Mouse (Mus musculus) retina, embryonic 14.5 days (tissue): Measurements from ENCODE around the gene Glyr1.
A peak's percentile ranks its signal among the peaks of the same experiment; 100 is the strongest.

Source experiments
- DNase-seq: peaks from one replicate; pipeline ENCODE4 v3.0.0-alpha.2; 2015; ENCODE audit warnings: low spot score

Gene Glyr1

DNA sequence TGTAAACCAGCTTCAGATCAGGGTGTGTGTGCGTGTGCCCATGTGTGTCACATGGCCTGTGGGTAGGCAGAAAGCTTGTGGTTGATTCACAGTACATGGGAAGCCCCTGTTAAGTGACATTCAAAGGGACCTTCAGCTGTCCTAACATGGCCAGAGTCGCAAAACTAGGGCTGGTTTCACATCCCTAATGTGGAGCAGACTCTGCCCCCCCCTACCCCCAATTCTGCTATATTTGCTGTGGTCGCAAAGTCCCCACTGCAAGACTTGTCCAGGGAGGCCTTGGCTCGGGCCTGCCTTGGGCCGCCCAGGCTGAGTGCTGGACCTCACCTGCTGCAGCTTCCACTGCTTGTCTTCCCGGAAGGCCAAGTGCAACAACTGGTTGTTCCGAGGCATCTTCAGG, 38.4 kb downstream of the Glyr1 start:
- no peak for DNase-seq

DNA sequence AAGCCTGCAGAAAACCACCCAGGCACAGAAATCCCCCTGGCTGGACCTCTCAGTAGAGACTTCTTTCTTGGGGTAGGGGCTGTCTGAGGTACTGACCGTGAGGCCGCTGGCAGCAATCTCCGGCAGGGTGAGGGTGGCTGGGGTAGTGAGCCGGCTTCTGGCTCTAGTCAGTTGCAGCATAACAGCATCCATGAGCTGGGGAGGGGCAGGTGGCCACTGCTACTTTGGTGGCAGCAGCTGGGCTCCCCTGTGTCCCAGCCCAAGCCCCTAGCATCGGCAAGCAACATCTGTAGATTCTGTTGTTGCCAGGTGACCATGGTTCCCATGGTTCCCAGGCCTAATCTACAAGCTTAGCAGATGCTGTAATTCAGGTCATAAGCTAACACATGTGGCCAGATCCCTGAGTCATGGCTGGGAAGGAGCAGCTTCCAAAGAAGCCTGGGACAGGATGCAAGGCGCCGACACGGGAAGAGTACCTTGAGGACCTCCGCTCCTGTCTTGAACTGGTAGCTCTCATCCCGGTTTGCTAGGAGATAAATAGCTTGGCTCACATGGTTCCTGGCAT, 39.2 kb downstream of the Glyr1 start:
- DNase-seq, result peak; percentile 15

DNA sequence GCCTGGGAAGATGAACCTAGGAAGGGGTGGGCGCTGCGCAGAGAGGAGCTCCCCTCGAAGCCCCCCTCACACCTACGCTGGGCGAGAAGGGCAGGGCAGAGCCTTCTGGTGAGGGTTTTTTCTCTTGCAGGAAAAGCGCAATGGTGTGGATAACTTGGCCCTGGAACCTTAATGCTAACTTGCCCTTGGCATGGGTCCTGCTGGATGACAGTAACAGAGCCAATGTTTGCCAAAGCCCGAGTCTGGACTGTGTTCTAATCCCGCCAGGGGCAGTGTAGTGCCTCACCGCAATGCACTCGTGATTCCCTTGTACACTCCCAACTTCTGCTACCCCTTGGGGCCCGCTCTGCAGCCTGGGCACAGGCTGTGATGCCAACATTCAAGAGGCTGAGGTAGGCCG, 41.6 kb downstream of the Glyr1 start:
- DNase-seq, result no peak

DNA sequence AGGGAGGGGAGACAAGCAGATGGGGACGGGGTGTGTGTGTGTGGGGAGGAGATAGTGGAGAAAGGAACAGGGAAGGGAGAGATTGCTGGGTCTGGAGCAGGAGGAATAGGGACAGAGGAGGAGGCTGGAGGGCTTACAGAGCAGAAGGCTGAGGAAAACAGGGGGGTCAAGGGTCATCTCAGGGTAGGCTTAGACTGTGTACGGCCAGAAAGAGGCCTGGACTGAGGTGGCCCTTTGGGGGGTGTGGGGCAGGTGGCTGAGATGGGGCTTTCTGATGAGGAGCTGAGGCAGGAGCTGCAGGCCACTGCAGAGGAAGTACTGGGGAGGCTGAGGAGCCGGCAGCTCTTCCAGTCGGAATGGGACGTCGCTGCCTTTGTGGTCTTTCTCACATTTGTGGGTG, 42.2 kb downstream of the Glyr1 start:
- no peak for DNase-seq

DNA sequence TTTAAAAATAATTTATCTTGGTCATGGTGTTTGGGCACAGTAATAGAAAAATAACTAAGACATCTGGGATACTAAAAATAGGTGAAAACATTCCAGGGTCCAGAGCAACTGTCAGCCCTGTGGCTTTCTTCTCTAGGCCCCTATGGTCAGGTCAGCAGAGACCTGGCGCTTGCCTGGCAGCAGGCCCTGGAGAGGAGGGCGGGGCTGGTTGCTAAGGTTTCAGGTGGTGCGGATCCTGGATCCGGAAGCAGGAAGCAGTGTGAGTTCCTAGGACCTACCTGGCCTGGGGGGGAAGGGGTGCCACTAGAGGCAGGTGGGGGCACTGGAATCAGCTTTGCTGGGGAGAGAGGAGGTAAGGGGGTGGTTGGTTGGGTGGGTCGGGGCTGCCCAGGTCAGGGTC, 42.6 kb downstream of the Glyr1 start, which contains the start of gene Smim22:
Gene Smim22, plus strand, starts transcription at position 222 of the 400 bp plus-strand sequence.
- DNase-seq, result no peak

DNA sequence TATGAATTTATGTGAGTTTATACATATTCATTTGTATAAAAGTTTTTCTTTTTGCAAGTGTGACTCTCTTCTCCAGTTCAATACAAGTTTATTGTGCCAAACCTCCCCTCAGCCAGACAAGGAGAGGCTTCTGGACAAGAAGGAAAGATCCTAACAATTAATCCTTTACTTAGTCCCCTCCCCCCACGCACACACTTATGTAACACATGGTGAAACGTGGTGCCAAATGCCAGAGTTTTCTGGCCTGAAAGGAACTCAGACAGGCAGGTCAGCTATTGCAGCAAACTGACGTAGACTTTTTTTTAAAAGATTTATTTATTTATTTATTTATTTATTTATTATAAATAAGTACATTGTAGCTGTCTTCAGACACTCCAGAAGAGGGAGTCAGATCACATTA, 49.1 kb downstream of the Glyr1 start:
- DNase-seq, result no peak

DNA sequence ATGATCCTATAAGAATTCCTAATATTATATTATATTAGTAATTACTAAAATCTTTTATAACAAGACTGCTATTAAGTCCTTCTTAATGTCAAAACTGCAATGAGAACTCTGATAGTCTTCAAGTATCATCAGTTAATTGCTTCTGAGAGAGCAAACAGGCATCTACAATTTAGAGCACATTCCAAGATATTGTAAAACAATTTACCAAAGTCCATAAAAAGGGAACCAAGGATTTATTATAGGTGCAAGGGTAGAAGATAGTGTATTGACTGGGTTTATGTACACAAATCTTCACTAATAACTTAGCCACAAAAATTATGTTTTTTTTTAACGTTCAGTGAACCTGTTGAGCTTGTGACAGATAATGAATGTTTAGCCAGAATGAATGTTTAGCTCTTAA, 50.7 kb downstream of the Glyr1 start:
- no peak for DNase-seq

DNA sequence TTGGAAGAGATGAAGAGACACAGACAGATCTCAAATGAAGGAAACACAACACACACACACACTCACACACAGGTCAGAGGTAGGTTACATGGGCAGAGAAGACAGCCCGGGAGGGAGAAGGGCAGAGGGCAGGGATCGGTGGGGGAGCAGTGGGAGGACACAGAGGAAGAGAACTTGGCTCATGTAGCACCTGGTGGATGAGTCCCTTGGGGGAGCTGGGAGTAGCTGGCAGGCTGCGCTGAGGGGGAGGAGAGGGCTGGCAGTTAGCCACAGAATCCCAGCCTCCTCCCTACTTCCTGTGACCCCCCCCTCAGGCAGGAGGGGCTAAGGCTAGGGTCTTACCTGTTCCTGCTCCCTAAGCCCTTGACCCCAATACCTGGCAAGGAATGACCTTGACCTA, 52.1 kb downstream of the Glyr1 start, which contains the start of gene Sept12:
Gene Sept12, minus strand, starts transcription at position 300 of the 400 bp plus-strand sequence.
- DNase-seq, result no peak

DNA sequence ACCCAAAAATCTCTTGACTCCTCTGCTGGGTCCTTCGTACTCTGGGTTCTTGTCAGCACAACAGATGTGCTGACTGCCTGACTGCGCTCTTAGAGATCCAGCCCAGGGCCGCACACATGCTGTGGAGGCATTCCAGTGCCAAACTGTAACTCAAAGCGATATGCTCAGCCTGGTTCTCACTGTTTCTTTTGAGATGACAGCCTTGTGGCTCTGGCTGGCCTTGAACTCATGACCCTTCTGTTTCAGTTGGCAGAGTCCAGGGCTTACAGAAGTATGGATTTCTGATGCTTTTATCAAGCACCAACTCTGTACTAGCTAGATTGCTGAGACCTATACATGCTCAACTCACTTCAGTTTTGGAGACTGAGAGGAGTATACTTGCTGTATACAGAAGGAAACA, 56.4 kb downstream of the Glyr1 start:
- DNase-seq, result no peak

DNA sequence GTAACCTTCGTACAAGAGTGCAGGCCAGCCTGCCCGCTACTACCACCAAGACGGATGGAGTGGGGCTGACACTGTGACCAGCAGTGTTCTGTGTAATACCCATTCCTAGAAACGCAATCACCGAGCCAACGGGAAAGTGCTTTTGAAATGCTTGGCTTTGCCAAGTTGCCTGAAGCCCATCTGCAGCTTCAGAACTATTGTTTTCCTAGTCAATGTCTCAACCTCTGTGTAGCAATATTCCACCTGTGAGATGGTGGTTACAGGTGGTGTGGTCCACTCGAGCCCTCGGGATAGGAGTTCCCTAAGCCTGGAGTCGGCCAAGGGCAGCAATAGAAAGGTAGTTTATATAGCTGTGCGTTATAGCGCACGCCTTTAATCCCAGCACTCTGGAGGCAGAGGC, 64.9 kb downstream of the Glyr1 start:
- DNase-seq, result no peak

DNA sequence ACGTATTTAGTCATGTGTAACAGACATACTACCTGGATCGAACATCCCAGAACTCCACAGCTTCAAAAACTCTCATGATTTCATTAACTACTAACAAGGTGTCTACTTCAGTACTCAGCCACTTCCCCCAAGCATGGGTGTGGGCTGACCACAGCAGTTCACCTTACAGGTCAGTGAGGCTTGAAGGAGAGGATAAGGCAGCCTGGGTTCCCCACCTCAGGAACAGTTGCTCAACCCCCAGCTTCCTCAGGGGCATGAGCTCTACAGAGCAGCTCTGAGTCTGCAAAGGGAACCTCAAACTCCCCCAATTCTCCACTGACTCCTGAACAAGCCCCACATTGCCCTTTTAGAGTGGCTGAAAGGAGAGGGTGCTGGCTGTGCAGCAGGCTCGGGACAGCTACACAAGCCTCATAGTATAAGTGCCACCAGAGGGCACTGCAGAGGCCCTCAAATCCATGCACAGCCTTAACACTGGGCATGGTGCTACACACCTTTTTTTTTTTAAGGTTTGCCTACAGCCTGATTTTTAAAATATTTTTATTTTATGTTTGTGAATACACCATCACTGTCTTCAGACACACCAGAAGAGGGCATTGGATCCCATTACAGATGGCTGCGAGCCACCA, 69.8 kb downstream of the Glyr1 start:
- peak; percentile 65 for DNase-seq

DNA sequence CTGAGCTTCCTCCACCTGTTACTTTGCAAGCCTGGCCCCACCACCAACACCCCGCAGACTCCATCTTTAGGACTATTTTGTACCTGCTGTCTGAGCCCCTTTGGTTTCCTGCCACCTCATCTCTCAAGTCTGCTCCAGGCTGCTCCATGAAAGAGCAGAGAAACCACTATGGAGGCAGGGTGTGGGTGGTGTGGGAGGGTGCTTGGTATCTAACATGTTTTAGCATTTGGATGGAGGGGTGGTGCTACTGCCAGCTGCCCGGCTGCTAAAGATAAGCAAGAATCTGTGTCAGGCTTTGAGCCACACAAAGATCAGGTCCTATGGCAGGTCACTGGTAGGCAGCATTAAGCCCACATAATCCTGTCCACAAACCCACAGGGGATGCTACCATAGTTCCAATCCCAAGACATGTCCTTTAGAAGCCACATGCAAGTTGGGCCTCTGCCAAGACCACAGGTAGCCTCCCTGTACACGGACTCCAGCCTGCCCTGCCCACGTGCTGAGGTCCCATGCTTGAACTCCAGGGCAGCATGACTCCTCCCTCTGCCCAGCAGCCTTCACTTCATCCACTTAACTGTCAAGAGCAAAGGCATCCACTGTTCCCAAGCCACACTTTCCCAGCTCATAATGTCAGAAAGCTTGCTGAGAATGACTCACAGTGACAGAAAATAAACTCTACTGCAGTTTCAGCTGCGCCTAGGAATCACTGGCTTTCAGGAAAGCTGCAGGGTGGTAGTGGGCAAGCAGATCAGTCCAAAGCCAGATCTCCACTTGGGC, 71.2 kb downstream of the Glyr1 start:
- DNase-seq, result no peak

DNA sequence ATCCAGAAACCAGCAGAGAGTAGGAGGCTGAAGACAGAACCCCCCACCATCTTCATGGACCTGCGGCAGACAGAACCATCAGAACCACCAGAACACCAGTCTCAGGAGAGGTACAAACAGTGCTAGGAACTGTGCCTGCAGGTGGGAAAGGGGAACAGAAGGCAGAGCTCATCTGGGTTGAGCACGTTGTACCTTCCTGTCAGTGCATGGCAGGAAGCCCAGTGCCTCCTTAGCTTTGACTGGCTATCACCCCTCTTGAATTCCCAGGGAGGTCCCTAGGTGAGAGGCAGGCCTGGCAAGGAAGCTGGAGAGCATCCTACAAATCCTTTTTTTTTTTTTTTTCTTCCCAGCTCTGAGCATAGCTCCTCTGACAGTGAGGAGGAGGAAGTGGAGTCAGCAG, 73.5 kb downstream of the Glyr1 start:
- DNase-seq, result no peak

DNA sequence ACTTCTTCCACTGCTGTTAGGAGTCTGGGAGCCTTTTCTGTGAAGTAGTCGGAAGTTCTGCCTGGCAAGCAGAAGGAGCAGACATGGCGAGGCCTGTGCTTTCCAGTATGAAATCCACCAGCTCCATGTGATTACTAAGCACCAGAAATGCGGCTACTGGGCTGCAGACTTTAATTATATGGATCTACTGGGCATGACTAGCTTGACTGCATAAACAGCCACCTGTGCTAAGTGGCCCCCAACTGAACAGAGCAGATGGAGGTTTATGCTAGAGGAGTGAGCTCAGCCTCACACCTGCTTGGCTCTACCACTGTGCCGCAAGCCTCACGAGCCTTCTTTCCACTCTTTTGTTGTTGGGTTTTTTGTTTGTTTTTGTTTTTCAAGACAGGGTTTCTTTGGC, 75.1 kb downstream of the Glyr1 start:
- no peak for DNase-seq

DNA sequence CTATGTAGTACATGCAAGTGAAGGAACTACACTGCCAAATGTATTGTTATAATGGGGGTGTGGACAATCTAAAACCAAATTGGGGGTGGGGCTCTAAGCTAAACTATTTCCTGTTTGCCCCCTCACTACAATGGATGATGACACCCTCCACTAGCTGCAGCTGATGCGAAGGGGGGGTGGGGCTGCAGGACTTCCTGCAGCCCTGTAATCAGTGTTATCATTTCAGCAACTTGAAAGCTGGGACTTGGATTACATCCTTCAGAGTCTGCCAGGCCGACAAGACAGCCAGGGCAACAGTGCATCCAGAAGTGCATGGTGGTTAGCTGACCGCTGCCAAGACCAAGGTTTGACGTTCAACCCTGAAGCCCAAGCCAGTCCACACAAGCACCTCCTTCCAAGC, 78.0 kb downstream of the Glyr1 start:
- no peak for DNase-seq

DNA sequence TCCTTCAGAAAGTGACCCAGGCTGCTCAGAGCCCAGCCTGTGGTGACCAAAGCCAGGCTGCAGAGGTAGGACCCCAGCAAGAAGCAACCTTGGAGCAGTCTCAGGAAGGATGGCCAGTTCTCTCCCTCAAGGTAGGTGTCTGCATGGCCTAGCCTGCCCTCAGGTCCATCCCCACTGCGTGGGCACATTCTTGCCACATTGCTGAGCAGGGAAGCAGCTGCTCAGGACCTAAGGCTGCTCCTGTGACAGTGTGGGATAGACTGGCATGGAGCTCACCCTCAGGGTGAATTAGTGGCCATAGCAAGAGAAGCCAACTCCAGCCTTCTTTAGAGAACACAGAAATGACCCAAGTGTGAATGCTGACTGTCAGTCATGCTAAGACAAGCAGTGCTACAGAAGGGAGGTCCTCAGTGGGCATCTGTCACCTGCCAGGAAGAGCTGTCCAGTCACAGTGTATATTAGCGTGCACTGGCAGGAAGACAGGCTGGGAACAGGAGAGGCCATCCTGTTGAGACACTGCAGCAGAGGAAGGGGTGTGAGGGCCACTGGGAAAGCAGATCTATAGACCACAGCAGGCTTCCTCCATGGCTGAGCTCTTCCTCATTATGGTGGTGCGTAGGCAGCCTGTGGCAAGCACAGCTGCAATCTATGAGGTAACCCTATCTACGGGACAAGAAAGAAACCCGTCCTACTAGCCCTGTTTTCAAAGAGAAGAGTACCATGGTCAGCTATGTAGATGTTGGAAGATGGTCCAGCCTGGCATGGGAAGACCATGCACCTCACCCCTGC, 80.4 kb downstream of the Glyr1 start:
- no peak for DNase-seq

DNA sequence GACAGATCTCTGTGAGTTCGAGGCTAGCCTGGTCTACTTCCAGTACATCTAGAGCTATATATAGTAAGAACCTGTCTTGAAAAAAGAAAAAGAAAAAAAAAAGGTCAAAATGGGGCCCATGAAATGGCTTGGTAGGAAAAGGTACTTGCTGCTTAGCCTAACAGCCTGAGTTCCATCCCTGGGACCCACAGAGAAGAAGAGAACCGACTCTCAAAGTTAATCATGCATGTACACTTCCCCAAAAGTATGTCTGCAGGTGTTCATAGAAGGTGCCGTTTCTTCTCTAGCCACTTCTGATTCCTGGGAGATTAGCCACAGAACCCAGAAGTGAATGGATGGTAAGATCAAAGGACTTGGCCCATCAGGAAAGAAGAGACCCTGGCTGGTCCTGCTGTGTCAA, 81.2 kb downstream of the Glyr1 start:
- no peak for DNase-seq

DNA sequence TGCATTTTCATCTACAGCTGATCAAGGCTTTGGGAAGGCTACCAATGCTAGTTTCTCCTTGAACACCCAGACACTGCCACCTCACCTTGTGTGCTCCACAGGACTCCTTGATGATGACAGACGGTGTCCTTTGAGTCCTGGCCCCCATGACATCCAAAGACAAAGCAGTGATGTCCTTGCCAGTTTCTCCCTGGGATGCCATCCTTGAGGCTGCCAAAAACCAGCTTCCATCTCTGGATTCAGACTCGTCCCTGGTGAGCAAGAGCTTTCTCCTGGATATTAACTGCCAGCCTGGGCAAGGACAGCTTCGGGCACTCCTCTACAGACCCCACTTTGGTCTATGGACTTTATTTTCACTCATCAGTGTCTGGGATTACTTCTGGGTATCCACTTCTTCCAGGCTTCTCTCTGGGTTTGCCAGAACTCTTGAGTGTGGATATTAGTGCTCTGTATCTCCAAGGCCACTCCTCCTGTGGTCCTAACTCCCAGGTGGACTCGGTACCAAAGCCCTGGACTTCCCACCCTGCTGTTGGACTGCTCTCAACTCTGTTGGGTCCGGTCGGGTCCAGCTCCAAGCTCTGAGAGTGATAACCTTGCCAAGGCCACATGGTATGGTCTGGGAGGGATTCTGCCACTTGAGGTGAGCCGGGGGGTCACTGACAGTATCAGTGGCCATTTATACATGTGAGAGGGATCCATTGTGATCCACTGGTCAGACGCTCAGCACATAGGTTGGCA, 84.1 kb downstream of the Glyr1 start:
- no peak for DNase-seq

DNA sequence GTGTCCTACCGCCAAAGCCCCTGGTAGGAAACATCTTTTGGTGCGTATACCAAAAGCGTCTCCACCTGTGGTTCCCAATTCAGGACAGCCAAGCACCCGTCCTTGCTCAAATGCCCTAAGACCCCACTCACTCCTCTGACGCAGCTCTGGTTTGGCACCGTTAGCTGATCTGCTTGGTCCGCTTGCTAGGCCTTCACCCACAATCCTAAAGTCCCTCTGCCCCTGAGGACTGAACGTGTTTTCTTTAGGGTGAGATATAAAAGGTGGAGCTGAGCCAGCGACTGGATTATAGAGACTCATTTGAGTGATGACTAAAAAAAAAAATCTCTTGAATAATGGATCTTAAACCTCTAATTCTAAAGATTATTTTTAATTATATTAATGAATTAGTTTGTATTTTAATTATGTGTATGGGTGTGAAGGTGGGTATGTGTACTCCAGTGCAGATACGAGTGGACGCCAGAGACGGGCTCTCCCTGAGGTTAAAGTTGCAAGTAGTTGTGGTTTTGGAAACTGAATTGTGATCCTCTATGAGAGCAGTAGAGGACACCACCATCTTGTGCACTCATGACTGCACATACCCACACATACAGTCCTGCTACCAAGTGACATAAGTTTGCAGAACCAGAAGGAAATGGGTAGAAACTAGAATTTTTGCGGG, 84.8 kb downstream of the Glyr1 start:
- no peak for DNase-seq
